Mouse (Mus musculus) hindbrain, embryonic 14.5 days (tissue): Measurements from ENCODE around the gene Cox19. TPM values are rescaled to one million over a fixed set of nuclear protein-coding genes. Genes with fewer than 3 reads are reported as not detected.
A peak's percentile ranks its signal among the peaks of the same experiment; 100 is the strongest.

ENCODE experiments used
- ATAC-seq: fragments of 200-750 bp; cut with Nextera tagmentation; 2 replicates; pipeline ENCODE4 v1.8.0; 2017; ENCODE audit warnings: moderate number of reproducible peaks, mild to moderate bottlenecking, moderate TSS enrichment, moderate library complexity; ENCODE audit not compliant: low FRiP score
- DNase-seq: peaks from one replicate; pipeline ENCODE4 v3.0.0-alpha.2; 2015; ENCODE audit warnings: low spot score
- H3K27ac ChIP-seq: fragments of 300-500 bp; sonication (generic); 2 replicates; pipeline ENCODE4 v1.5.1; 2014; ENCODE audit warnings: mild to moderate bottlenecking, moderate library complexity
- H3K27me3 ChIP-seq: fragments of 300-500 bp; sonication (generic); 2 replicates; pipeline ENCODE4 v1.6.1; 2014; ENCODE audit warnings: mild to moderate bottlenecking, low read length, mixed read lengths; ENCODE audit not compliant: control insufficient read depth, insufficient read depth
- H3K36me3 ChIP-seq: fragments of 300-500 bp; sonication (generic); replicated peaks from 2 replicates; pipeline ENCODE4 v1.6.1; 2014; ENCODE audit not compliant: control insufficient read depth, insufficient read depth
- H3K4me1 ChIP-seq: fragments of 300-500 bp; sonication (generic); replicated peaks from 2 replicates; pipeline ENCODE4 v1.6.1; 2014; ENCODE audit warnings: antibody characterized with exemption, low read length, mixed read lengths; ENCODE audit not compliant: control insufficient read depth, insufficient read depth
- H3K4me2 ChIP-seq: fragments of 300-500 bp; sonication (generic); replicated peaks from 2 replicates; pipeline ENCODE4 v1.6.1; 2014; ENCODE audit warnings: mild to moderate bottlenecking, moderate library complexity
- H3K4me3 ChIP-seq: fragments of 300-500 bp; sonication (generic); replicated peaks from 2 replicates; pipeline ENCODE4 v1.5.1; 2014; ENCODE audit warnings: mild to moderate bottlenecking, low read length
- H3K9ac ChIP-seq: fragments of 300-500 bp; sonication (generic); 2 replicates; pipeline ENCODE4 v1.6.1; 2014
- H3K9me3 ChIP-seq: fragments of 300-500 bp; sonication (generic); 2 replicates; pipeline ENCODE4 v1.6.1; 2016; ENCODE audit warnings: low read length; ENCODE audit not compliant: control insufficient read depth
- WGBS: fragments of 180-500 bp; shearing (Covaris S2); extraction: QIAGEN DNeasy Blood & Tissue Kit; methylation state at CpG from one replicate; pipeline ENCODE4 v1.1.7; 2014; 5-methylcytosine and 5-hydroxymethylcytosine counted together
- polyA plus RNA-seq: library from polyadenylated mRNA; unstranded; fragments of >200 nt; fragmentation: Nextera tagmentation; extraction: Ambion mirVana; gene quantifications from 2 replicates; pipeline ENCODE4 v1.2.1, GENCODE M21; 2014

Gene Cox19
- polyA plus RNA-seq, result 110 and 113 TPM in 2 replicates

GRCm38 (mm10) chr5:139351134-139351533 lies at the start of gene Cox19:
Gene Cox19 (minus strand): TSS chr5:139351418.
- Histone ChIP-seq H3K9me3 (no peaks in the 10 kb centered on the region), H3K9ac (no peak within 1 kb of the TSS), H3K36me3 (no peaks in the 10 kb centered on the region), H3K4me2 (no peak within 1 kb of the TSS), H3K27me3 (no peaks in the 10 kb centered on the region), H3K27ac (no peak within 1 kb of the TSS), H3K4me3 (no peak within 1 kb of the TSS), H3K4me1 (no peaks in the 10 kb centered on the region)
- ATAC-seq (no peak), DNase-seq (no peak)
- 61% methylated on average over 5 of the region's 5 CpGs for WGBS

GRCm38 (mm10) chr5:139399991-139400390 lies 48.8 kb upstream of the Cox19 start:
- no peaks in the 10 kb centered on the region for H3K36me3 ChIP-seq
- H3K27ac ChIP-seq, result no peak overlapping the region
- H3K4me1 ChIP-seq, result no peaks in the 10 kb centered on the region
- H3K4me2 ChIP-seq, result no peak overlapping the region
- WGBS, result 89% methylated on average over 14 of the region's 14 CpGs
- no peak overlapping the region for H3K4me3 ChIP-seq
- ATAC-seq (no peak), DNase-seq (no peak)
- H3K27me3 ChIP-seq, result no peaks in the 10 kb centered on the region
- no peak overlapping the region for H3K9ac ChIP-seq
- no peaks in the 10 kb centered on the region for H3K9me3 ChIP-seq

- WGBS, result 86% methylated on average over 5 of the region's 5 CpGs
- Histone ChIP-seq H3K27me3 (no peaks in the 10 kb centered on the region), H3K36me3 (no peaks in the 10 kb centered on the region), H3K27ac (no peak overlapping the region), H3K4me1 (no peaks in the 10 kb centered on the region), H3K9ac (no peak overlapping the region), H3K9me3 (no peaks in the 10 kb centered on the region), H3K4me2 (no peak overlapping the region), H3K4me3 (no peak overlapping the region)
- DNase-seq, result no peak
- ATAC-seq, result no peak
Observed at GRCm38 (mm10) chr5:139398786-139399185, 47.6 kb upstream of the Cox19 start.

- DNase-seq, result peak; percentile 91
- peak; percentile 77; the same call in 1 of the 2 replicates for ATAC-seq
- 37% methylated on average over 5 of the region's 5 CpGs for WGBS
Observed at GRCm38 (mm10) chr5:139397959-139398753, 46.9 kb upstream of the Cox19 start.

GRCm38 (mm10) chr5:139397359-139397916 lies 46.2 kb upstream of the Cox19 start:
- Histone ChIP-seq H3K4me1 (no peaks in the 10 kb centered on the region), H3K27ac (no peak overlapping the region), H3K9ac (no peak overlapping the region), H3K27me3 (no peaks in the 10 kb centered on the region), H3K36me3 (no peaks in the 10 kb centered on the region), H3K9me3 (no peaks in the 10 kb centered on the region), H3K4me3 (no peak overlapping the region), H3K4me2 (no peak overlapping the region)
- WGBS, result 90% methylated on average over 4 of the region's 4 CpGs
- ATAC-seq (no peak), DNase-seq (no peak)

More at GRCm38 (mm10) chr5:139397959-139398753, 46.9 kb upstream of the Cox19 start:
- Histone ChIP-seq H3K4me2 (no peak overlapping the region), H3K27me3 (no peaks in the 10 kb centered on the region), H3K9me3 (no peaks in the 10 kb centered on the region), H3K27ac (no peak overlapping the region), H3K4me1 (no peaks in the 10 kb centered on the region), H3K9ac (no peak overlapping the region), H3K36me3 (no peaks in the 10 kb centered on the region), H3K4me3 (no peak overlapping the region)

GRCm38 (mm10) chr5:139395528-139395927 lies 44.3 kb upstream of the Cox19 start:
- Histone ChIP-seq H3K4me1 (peaks cover 4% of the 10 kb centered on the region; the same call in 1 of the 2 replicates), H3K27ac (no peak overlapping the region), H3K4me3 (no peak overlapping the region), H3K27me3 (no peaks in the 10 kb centered on the region), H3K9me3 (no peaks in the 10 kb centered on the region), H3K9ac (no peak overlapping the region), H3K4me2 (no peak overlapping the region), H3K36me3 (no peaks in the 10 kb centered on the region)
- DNase-seq, result no peak
- 93% methylated on average over 4 of the region's 4 CpGs for WGBS
- no peak for ATAC-seq

GRCm38 (mm10) chr5:139394399-139394798 lies 43.2 kb upstream of the Cox19 start:
- H3K9me3 ChIP-seq, result no peaks in the 10 kb centered on the region
- H3K36me3 ChIP-seq, result no peaks in the 10 kb centered on the region
- no peak overlapping the region for H3K27ac ChIP-seq
- H3K4me1 ChIP-seq, result peaks cover 8% of the 10 kb centered on the region
- H3K27me3 ChIP-seq, result no peaks in the 10 kb centered on the region
- no peak overlapping the region for H3K9ac ChIP-seq
- no peak overlapping the region for H3K4me2 ChIP-seq
- ATAC-seq (no peak), DNase-seq (no peak)
- 64% methylated on average over 7 of the region's 7 CpGs for WGBS
- no peak overlapping the region for H3K4me3 ChIP-seq

GRCm38 (mm10) chr5:139393197-139393588 lies 42.0 kb upstream of the Cox19 start:
- no peak overlapping the region for H3K4me3 ChIP-seq
- H3K36me3 ChIP-seq, result no peaks in the 10 kb centered on the region
- H3K4me1 ChIP-seq, result peaks cover 17% of the 10 kb centered on the region
- ATAC-seq (no peak), DNase-seq (no peak)
- H3K27ac ChIP-seq, result no peak overlapping the region
- no peak overlapping the region for H3K9ac ChIP-seq
- no peaks in the 10 kb centered on the region for H3K27me3 ChIP-seq
- WGBS, result 88% methylated on average over 16 of the region's 16 CpGs
- H3K4me2 ChIP-seq, result no peak overlapping the region
- H3K9me3 ChIP-seq, result no peaks in the 10 kb centered on the region

- no peak for ATAC-seq
- Histone ChIP-seq H3K27me3 (no peaks in the 10 kb centered on the region), H3K9ac (no peak overlapping the region), H3K4me3 (no peak overlapping the region), H3K27ac (0 out of 2 replicates have a peak overlapping the region, but pooled peaks have one; percentile 0), H3K36me3 (no peaks in the 10 kb centered on the region), H3K9me3 (no peaks in the 10 kb centered on the region), H3K4me2 (no peak overlapping the region), H3K4me1 (peaks cover 21% of the 10 kb centered on the region)
- WGBS, result 93% methylated on average over 37 of the region's 37 CpGs
- no peak for DNase-seq
Observed at GRCm38 (mm10) chr5:139392219-139393196, 41.3 kb upstream of the Cox19 start.
